Mouse (Mus musculus): ENCODE measurements around the gene Mrpl51.

GRCm38 (mm10) chr6:125193390-125193789 lies 1.8 kb downstream of the Mrpl51 start:
- TF ChIP-seq CTCF (IDR thresholded peaks at IDR 0.05; ENCODE audit: control insufficient read depth, insufficient read depth, insufficient read length) (no peak), FOSL1 (IDR thresholded peaks at IDR 0.05; ENCODE audit: insufficient read depth, low read length, poor library complexity, severe bottlenecking) (no peak), MYOD1 (IDR thresholded peaks at IDR 0.05; ENCODE audit: control insufficient read depth, insufficient read length, low read depth) (no peak), MYOG (IDR thresholded peaks at IDR 0.05; ENCODE audit: control insufficient read depth, extremely low read depth, insufficient read length) (no peak), CEBPB (IDR thresholded peaks at IDR 0.05; ENCODE audit: low read depth) (no peak), MAX (IDR thresholded peaks at IDR 0.05) (no peak)
